Mouse (Mus musculus) cortical plate, adult 2 months (tissue): ENCODE data around the gene 5430419D17Rik.

Experiments
- CTCF ChIP-seq: fragments of 200-500 bp; IDR thresholded peaks from 2 replicates; pipeline ENCODE4 v1.5.1; 2011; ENCODE audit warnings: mild to moderate bottlenecking, control low read depth, low read length; ENCODE audit not compliant: insufficient read depth; ENCODE audit errors: extremely low read depth
- POLR2A ChIP-seq: fragments of 200-500 bp; IDR thresholded peaks from 2 replicates; pipeline ENCODE4 v1.6.1; 2011; ENCODE audit warnings: mild to moderate bottlenecking, low read length, control low read depth; ENCODE audit not compliant: insufficient read depth; ENCODE audit errors: extremely low read depth

GRCm38 (mm10) chr7:131244993-131245392, 70.8 kb downstream of the 5430419D17Rik start:
- TF ChIP-seq CTCF = no peak
- TF ChIP-seq POLR2A = no peak
